Mouse (Mus musculus) ovary, postnatal 10 days (tissue): ENCODE measurements at regions not wholly inside any gene's neighbourhood (a gene's known extent, or its start where the extent isn't known, plus 50 kb on each side); places are given as distances from the start of the nearest gene placed in this dataset.

Experiments
- DNase-seq: peaks from one replicate; pipeline ENCODE4 v3.0.0; 2022; ENCODE audit warnings: low spot score

- DNase-seq = no peak
These were observed 55.5 kb downstream of the Gm5294 start for GRCm38 (mm10) chr5:138875180-138876076.

DNA sequence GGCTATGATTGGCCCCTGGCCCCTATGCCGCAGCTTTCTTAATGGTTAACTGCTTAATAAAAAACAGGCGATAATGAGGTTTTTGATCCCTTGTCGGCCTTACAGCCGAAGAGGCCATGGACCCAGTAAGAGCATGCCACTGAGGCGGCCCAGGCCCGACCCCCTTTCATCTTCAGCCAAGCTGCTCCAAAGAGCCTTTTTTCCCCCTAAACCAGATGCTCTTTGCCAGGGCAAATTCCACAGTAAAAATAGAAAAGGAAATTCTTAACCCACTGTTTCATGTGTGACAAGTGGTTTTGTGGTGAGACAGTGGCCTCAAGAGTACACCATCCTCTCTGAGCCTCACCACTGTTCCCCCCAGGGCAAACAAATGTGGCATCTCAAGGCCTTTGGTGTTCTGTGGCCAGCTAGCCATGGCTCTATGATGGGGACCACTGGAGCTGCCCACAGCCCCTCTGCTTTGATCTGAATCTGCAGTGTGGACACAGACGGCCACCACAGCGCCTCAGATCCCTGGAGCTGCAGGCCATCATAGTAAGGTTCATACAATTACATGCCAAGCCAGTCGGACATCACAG lies 61.9 kb downstream of the Gm5294 start:
- no peak for DNase-seq

DNA sequence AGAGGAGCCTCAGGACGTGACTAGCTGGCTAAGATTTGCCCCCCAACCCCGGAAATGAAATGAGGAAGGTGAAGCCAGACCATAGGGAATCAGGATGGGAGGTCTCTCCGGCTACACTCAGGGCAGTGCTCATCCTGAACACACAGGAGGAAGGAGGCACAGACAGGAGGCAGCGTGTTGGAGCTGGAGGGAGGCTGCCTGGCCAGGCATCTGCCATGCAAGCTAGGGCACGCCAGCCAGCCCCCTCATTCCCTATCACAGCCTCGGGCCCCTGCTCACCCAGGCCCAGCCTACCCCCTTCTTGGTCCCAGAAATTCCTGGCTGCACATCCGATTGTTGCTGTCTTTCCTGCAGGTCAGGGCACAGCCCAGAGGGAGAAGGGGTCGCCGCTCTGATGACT lies 63.7 kb downstream of the Gm5294 start:
- no peak for DNase-seq

- DNase-seq = no peak
These were observed 66.0 kb downstream of the Gm5294 start for GRCm38 (mm10) chr5:138885905-138886304.

- DNase-seq = no peak
These were observed 68.9 kb downstream of the Gm5294 start for GRCm38 (mm10) chr5:138888749-138889148.

- no peak for DNase-seq
These were observed 69.9 kb downstream of the Gm5294 start for GRCm38 (mm10) chr5:138889760-138890159.

DNA sequence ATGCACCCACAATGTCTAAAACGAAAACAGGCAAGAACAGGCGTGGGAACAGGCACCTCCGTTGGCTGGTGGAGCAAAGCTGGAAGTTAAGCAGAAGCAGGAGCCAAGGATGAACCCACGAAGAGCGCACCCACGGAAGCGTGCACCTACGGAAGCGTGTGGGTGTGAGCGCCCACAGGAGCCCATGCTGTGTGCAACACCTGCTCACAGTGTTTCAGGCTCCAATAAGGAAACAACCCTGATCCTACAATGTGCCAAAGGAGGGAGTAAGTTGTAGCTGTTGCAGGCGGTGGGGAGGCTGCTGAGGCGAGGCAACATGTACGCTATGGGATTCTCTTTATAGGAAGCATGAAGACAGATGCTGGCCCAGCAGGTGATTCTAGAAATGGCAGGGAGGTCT lies 74.6 kb downstream of the Gm5294 start:
- no peak for DNase-seq

DNA sequence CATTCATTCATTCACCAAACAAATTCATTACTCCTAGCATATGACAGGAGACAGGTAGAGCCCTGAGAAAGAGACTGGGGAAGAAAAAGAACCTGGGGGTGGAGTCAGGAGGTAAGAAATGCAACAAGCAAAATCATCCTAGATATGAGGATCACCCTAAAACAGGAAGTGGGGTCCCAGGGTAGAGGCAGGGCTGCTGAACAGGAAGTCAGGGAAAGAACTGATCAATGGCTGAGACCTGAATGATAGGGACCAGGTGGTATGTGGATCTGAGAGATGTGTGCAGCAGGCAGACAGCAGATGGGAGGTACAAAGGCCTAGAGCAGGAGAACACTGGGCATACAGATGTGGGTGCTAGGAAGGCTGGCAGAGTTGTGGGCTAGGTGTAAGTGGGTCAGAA lies 77.4 kb downstream of the Gm5294 start:
- DNase-seq = no peak

DNA sequence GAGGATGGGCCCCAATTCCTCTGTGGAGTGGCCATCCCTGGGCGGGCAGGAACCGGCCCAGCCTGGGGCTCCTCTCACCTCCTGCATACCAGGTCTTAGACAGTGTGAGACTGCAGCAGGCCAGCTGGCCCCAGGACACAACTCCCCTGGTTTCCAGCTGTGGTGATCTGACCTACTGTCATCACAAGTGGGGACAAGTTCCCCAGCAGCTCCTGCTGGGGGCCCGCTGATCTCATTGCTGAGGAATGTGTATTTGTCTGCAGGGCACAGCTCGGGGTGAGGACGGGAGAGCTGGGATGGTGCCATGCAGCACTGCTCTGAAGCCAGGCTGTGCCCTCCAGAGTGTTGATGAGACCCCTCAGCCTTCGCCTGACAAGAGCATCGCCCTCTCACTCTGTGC lies 78.6 kb downstream of the Gm5294 start:
- no peak for DNase-seq

DNA sequence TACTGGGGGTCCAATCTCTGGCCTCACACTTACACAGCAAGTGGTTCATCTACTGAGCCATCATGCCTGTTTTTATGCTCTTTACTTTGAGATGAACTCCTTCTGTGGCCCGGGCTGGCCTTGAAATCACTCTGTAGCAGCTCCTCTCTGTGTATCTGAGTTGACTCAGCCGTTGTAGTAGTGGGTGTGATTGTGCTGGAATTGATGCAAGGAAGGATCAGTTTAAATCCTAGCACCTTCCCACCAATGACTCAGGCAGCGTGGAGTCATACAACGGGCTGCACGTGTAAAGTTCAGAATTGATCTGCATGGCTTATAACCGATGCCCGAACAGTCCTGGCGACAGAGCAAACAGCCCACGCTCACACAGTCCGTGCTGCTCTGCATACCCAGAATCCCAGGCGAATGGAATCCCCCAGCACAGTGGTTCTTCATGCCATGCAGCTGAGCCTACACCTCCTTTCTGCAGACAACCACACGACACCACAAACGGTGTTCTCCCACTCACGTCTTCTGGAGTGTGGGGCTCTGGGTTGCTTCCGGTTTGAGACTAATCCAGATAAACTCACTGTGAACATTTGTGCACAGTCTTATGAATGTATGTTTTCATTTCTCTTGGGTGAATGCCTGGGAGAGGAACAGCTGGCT lies 81.2 kb downstream of the Gm5294 start:
- no peak for DNase-seq

- no peak for DNase-seq
These were observed 82.4 kb downstream of the Gm5294 start for GRCm38 (mm10) chr5:138902316-138902715.

- no peak for DNase-seq
These were observed 85.1 kb downstream of the Pdgfa start for GRCm38 (mm10) chr5:138911769-138912710.

- no peak for DNase-seq
These were observed 84.5 kb downstream of the Pdgfa start for GRCm38 (mm10) chr5:138912711-138913105.

DNA sequence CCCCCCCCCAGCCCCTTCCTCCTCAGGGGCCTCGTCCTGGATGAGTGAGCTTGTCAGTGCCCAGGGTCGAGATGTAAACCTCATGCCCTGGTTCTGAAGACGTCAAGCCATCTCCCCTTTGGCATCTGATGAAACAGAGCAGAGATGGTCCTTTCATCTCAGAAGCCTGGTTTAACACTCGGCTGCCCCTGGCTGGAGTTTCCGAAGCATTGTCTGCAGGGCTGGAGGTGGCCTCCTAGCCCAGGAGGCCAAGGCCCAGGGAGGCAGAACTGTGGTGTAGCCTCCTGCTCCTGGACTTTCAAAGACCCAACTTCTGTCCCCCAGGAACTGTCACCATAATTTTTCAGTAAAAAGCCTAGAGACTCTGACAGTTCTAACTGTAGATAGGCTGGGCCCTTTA lies 82.1 kb downstream of the Pdgfa start:
- no peak for DNase-seq

- DNase-seq = no peak
These were observed 81.7 kb downstream of the Pdgfa start for GRCm38 (mm10) chr5:138915496-138915895.

DNA sequence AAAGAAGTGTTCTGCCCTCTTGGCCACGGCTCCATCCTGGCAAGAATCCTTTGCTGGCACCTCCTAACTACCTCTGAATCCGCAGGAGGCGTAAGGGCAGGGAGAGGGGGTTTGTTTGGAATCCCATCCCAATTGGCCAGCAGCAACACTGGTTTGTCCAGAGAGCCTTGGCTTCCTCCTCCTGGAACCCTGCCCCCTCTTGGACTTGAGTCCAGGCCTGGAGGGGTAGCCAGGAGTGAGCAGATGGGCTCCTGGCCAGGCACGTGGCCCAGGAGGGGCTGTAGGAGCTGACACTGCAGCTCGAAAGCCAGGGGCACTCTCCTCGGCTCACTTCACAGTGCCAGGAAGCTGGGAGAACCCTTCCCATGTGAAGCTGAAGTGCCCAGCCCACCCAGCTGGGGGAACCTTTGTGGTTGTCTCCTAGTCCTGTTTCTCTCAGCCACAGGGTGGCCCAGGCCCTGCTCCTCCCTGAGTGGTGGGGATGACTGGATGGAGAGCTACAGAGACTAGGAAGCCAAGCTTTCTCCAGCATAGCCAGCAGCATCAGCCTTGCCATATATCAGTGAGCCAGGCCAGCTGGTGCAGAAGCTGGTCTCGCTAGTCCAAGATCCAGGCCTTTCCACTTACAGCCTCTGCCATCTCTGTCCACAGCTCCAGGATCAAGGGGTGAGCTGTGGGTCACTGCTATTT lies 76.9 kb downstream of the Pdgfa start:
- peak; percentile 52 for DNase-seq

DNA sequence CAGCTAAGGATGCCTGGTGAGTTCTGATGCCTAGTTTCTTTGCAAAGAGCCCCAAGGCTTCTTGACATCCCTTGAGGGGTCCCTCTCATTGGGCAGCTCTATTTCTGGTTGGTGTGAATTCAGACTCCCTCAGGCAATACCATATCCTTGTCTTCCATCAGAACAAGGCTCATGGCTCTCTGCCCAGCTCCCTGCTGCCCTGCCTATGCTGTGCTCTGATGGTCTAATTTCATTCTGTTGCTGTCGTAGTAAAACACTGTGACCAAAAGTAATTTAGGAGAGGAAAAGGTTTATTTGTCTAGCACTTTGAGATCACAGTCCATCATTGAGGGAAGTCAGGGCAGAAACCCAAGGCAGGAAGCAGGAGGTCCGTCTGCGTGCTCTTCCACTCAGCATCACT lies 75.1 kb downstream of the Pdgfa start:
- DNase-seq = no peak
